Mouse (Mus musculus): ENCODE data around the gene Zbtb49. TPM values are rescaled to one million over a fixed set of nuclear protein-coding genes. Genes with fewer than 3 reads are reported as not detected.

The Zbtb49 gene
- polyA plus RNA-seq, 1 experiment from 2014 or later = 15.3 TPM

GRCm38 (mm10) chr5:38190907-38191306 is 29.4 kb downstream of the Zbtb49 start:
- Histone ChIP-seq H3K9me3 (replicated peaks) (no peaks in the 10 kb centered on the region), H3K36me3 (no peaks in the 10 kb centered on the region), H3K27ac (no peak overlapping the region), H3K9ac (no peak overlapping the region), H3K27me3 (no peaks in the 10 kb centered on the region), H3K4me3 (replicated peaks) (no peak overlapping the region), H3K4me1 (no peaks in the 10 kb centered on the region), H3K4me2 (no peak overlapping the region)
- no peak for ATAC-seq (replicated peaks; ENCODE audit: low FRiP score)
- 91% methylated on average over 3 of the region's 3 CpGs for WGBS

DNA sequence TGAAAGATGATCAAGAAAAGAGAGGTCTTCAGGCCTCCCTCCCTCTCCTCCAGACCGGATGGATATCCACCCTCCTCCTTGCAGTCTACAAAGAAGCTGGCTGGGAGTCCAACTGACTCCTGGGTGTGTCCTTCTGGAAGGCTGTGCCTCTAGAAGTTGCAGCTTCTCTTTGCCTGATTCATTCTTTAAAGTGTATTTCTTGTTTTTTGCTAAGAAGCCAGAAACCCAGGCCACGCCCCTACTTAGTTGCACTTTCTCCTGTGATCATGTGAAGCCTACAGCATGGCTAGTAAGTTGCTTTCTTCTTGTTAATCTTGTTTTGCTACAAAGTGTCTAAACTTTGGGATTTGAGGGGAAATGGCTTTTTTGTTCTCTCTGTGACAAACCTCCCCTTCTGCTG is 33.3 kb downstream of the Zbtb49 start:
- no peak overlapping the region for H3K4me3 ChIP-seq (replicated peaks)
- H3K27me3 ChIP-seq = no peaks in the 10 kb centered on the region
- ATAC-seq (replicated peaks; ENCODE audit: low FRiP score) = no peak
- 86% methylated on average over 2 of the region's 2 CpGs for WGBS
- H3K27ac ChIP-seq = no peak overlapping the region
- no peaks in the 10 kb centered on the region for H3K9me3 ChIP-seq (replicated peaks)
- H3K4me1 ChIP-seq = no peaks in the 10 kb centered on the region
- no peaks in the 10 kb centered on the region for H3K36me3 ChIP-seq
- H3K9ac ChIP-seq = no peak overlapping the region
- no peak overlapping the region for H3K4me2 ChIP-seq

GRCm38 (mm10) chr5:38184688-38185285 is 35.5 kb downstream of the Zbtb49 start:
- no peaks in the 10 kb centered on the region for H3K27me3 ChIP-seq
- H3K36me3 ChIP-seq = no peaks in the 10 kb centered on the region
- 82% methylated on average over 6 of the region's 6 CpGs for WGBS
- H3K9me3 ChIP-seq (replicated peaks) = no peaks in the 10 kb centered on the region
- no peak overlapping the region for H3K27ac ChIP-seq
- no peak overlapping the region for H3K4me2 ChIP-seq
- ATAC-seq (replicated peaks; ENCODE audit: low FRiP score) = no peak
- no peak overlapping the region for H3K4me3 ChIP-seq (replicated peaks)
- no peaks in the 10 kb centered on the region for H3K4me1 ChIP-seq
- H3K9ac ChIP-seq = no peak overlapping the region

DNA sequence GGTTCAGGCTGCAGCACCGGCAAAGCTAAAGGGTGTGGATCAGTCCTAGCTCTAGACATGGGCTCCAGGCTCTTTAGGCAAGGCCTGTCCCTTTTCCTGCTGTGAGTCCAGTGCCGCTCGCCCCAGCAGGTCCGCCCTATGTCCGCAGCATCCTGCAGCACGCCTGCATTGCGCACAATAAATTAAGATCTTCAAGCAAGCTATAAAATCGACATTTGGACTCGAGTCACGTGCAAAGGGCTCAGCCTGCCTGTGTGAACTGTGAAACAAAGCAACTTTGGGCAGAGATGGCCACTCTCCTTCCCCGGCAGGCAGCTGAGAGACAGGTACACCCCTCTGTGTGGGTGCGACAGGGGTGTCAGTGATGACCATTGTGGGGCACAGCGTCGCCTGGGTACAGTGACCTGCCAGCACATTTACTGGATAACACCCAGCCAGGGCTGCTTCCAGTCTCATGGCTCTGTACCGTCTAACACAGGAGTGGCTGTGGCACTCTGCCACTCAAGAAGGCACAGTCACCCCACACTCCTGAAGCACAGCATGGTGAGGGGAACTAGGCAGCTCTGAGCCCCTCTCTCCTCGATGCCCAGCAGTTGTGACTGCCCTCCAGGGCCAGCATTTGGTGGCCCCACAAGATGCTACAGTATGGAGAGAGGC is 45.9 kb downstream of the Zbtb49 start:
- H3K4me3 ChIP-seq (replicated peaks) = no peak overlapping the region
- 69% methylated on average over 16 of the region's 16 CpGs for WGBS
- no peaks in the 10 kb centered on the region for H3K27me3 ChIP-seq
- ATAC-seq (replicated peaks; ENCODE audit: low FRiP score) = no peak
- no peaks in the 10 kb centered on the region for H3K9me3 ChIP-seq (replicated peaks)
- no peak overlapping the region for H3K27ac ChIP-seq
- H3K36me3 ChIP-seq = no peaks in the 10 kb centered on the region
- no peak overlapping the region for H3K9ac ChIP-seq
- no peak overlapping the region for H3K4me2 ChIP-seq
- no peaks in the 10 kb centered on the region for H3K4me1 ChIP-seq

DNA sequence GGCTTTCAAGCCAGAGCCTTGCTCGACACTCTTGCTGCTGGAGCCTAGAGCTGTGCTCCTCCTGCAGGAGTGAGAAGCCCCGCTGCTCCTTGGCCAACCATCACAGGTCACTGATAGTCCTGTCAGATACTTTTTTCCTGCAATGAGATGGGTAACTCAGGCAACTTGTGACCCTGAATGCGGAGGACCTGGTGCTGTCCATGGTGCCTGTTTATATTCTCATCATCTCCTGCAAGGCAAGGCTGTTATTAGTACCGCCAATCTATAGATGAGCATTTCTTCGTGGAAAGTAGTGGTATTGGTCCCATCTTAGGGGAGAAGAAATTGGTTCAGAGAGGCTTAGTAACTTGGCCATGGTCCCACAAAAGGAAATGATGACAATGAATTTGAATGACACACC is 46.5 kb downstream of the Zbtb49 start:
- Histone ChIP-seq H3K9ac (no peak overlapping the region), H3K9me3 (replicated peaks) (no peaks in the 10 kb centered on the region), H3K36me3 (no peaks in the 10 kb centered on the region), H3K4me3 (replicated peaks) (no peak overlapping the region), H3K27me3 (no peaks in the 10 kb centered on the region), H3K4me1 (no peaks in the 10 kb centered on the region), H3K4me2 (no peak overlapping the region), H3K27ac (no peak overlapping the region)
- WGBS = 52% methylated on average over 5 of the region's 5 CpGs
- ATAC-seq (replicated peaks; ENCODE audit: low FRiP score) = no peak

DNA sequence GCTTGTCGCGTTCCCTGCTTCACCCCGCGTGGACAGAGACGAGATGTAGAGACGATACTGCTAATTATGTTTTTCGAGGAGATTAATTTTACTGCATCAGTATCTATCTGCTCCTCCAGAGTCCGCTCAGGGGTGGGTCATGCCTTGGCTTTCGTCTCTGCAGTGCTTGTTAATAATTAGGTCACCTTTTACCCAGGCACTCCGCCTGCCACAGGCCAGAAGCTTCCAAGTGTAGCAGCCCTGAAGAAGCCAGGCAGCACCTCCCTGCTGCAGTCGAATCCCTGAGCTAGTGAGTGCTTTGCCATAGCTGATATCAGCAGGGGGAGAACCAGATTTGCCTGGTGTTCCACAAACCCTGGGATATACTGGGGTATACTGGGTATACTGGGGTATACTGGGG is 51.8 kb downstream of the Zbtb49 start:
- no peaks in the 10 kb centered on the region for H3K9me3 ChIP-seq (replicated peaks)
- ATAC-seq (replicated peaks; ENCODE audit: low FRiP score) = no peak
- WGBS = 75% methylated on average over 11 of the region's 11 CpGs
- no peaks in the 10 kb centered on the region for H3K36me3 ChIP-seq
- H3K27ac ChIP-seq = no peak overlapping the region
- no peak overlapping the region for H3K9ac ChIP-seq
- no peak overlapping the region for H3K4me3 ChIP-seq (replicated peaks)
- no peak overlapping the region for H3K4me2 ChIP-seq
- H3K4me1 ChIP-seq = no peaks in the 10 kb centered on the region
- no peaks in the 10 kb centered on the region for H3K27me3 ChIP-seq

GRCm38 (mm10) chr5:38159634-38160413 is 60.4 kb downstream of the Zbtb49 start, which contains the start of gene Nsg1:
Gene Nsg1, minus strand, starts transcription at chr5:38159907.
- Histone ChIP-seq H3K9me3 (replicated peaks) (no peaks in the 10 kb centered on the region), H3K4me1 (peaks cover 13% of the 10 kb centered on the region), H3K36me3 (peaks cover 16% of the 10 kb centered on the region), H3K27me3 (peaks cover 43% of the 10 kb centered on the region), H3K4me2 (peak within 1 kb of the TSS; percentile 89), H3K4me3 (replicated peaks) (peak within 1 kb of the TSS; percentile 63), H3K27ac (no peak within 1 kb of the TSS), H3K9ac (peak within 1 kb of the TSS; percentile 63)
- ATAC-seq (replicated peaks; ENCODE audit: low FRiP score) = peak; percentile 37
- 10% methylated on average over 35 of the region's 35 CpGs for WGBS

- peak; percentile 75 for ATAC-seq (replicated peaks; ENCODE audit: low FRiP score)
- WGBS = under 1% methylated on average over 78 of the region's 79 CpGs
- peaks cover 13% of the 10 kb centered on the region for H3K4me1 ChIP-seq
- no peaks in the 10 kb centered on the region for H3K9me3 ChIP-seq (replicated peaks)
- peak overlapping the region; percentile 89 for H3K4me2 ChIP-seq
- peaks cover 24% of the 10 kb centered on the region for H3K36me3 ChIP-seq
- H3K4me3 ChIP-seq (replicated peaks) = peak overlapping the region; percentile 63
- H3K27me3 ChIP-seq = peaks cover 43% of the 10 kb centered on the region
- peak overlapping the region; percentile 63 for H3K9ac ChIP-seq
- H3K27ac ChIP-seq = no peak overlapping the region
Measured at GRCm38 (mm10) chr5:38158947-38159633, 61.2 kb downstream of the Zbtb49 start.

GRCm38 (mm10) chr5:38158501-38158946 is 61.7 kb downstream of the Zbtb49 start:
- peak overlapping the region; percentile 89 for H3K4me2 ChIP-seq
- H3K27ac ChIP-seq = no peak overlapping the region
- peaks cover 43% of the 10 kb centered on the region for H3K27me3 ChIP-seq
- no peak for ATAC-seq (replicated peaks; ENCODE audit: low FRiP score)
- 4% methylated on average over 17 of the region's 17 CpGs for WGBS
- H3K36me3 ChIP-seq = peaks cover 29% of the 10 kb centered on the region
- H3K9ac ChIP-seq = peak overlapping the region; percentile 63
- H3K4me3 ChIP-seq (replicated peaks) = peak overlapping the region; percentile 63
- no peaks in the 10 kb centered on the region for H3K9me3 ChIP-seq (replicated peaks)
- H3K4me1 ChIP-seq = peaks cover 13% of the 10 kb centered on the region

DNA sequence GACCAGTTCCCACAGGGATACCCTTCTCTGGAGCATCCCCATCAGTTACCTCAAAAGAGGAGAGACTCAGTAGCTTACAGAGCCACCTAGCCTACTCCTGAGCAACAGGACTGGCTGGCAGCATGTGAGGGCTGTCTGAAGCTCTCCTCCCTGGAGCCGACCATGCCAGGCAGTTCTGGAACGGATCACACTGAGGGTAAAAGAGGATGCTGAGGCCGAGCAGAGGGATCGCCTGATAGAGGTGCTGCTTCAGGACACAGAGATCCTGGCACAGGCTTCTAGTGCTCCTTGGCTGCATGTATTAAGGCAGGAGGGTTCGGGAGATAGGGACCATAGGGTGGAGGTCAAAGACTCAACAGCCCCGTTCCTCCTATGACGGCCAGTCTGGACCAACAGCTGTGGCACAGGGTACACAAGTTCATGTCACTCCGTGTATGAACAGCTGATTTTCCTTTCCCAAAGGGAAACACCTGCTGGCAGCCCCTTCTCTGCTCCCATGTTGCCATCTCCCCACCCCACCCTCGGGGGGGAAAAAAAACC is 62.7 kb downstream of the Zbtb49 start:
- Histone ChIP-seq H3K9ac (no peak overlapping the region), H3K27me3 (peaks cover 37% of the 10 kb centered on the region), H3K9me3 (replicated peaks) (no peaks in the 10 kb centered on the region), H3K36me3 (peaks cover 35% of the 10 kb centered on the region), H3K4me3 (replicated peaks) (peak overlapping the region; percentile 63; the same call in 1 of the 2 replicates), H3K4me2 (peak overlapping the region; percentile 89; the same call in 1 of the 2 replicates), H3K27ac (no peak overlapping the region), H3K4me1 (peaks cover 13% of the 10 kb centered on the region)
- ATAC-seq (replicated peaks; ENCODE audit: low FRiP score) = no peak
- 69% methylated on average over 9 of the region's 9 CpGs for WGBS

- no peaks in the 10 kb centered on the region for H3K9me3 ChIP-seq (replicated peaks)
- H3K36me3 ChIP-seq = peaks cover 58% of the 10 kb centered on the region
- 85% methylated on average over 5 of the region's 5 CpGs for WGBS
- peaks cover 3% of the 10 kb centered on the region for H3K4me1 ChIP-seq
- no peak for ATAC-seq (replicated peaks; ENCODE audit: low FRiP score)
- no peak overlapping the region for H3K9ac ChIP-seq
- no peak overlapping the region for H3K4me2 ChIP-seq
- no peak overlapping the region for H3K4me3 ChIP-seq (replicated peaks)
- H3K27me3 ChIP-seq = no peaks in the 10 kb centered on the region
- H3K27ac ChIP-seq = no peak overlapping the region
Measured at GRCm38 (mm10) chr5:38153636-38154035, 66.6 kb downstream of the Zbtb49 start.
